Mouse (Mus musculus): Measurements from ENCODE around the gene Slc25a38.

Slc25a38 gene

DNA sequence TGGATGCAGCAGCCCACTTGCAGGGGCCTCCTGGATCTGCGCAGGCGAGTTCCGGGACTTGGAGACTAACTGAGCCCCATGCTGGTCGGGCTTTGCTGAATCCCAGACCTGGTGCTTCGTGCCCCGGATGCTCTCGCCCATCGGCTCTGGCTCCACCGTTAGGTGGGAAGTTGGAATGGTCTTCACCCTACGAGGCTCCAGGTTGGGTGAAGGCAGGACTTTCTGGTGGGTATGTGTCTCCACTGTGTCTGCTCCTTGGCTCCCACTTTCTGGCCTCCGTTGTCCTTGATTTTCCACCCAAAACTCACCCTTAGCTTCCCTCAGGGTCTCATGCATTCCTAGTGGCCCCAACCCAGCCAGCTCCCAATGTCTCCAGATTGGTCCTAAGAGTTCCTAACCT, 25.3 kb downstream of the Slc25a38 start:
- no peak for DNase-seq (ENCODE audit: inconsistent age in 2 of 2, low spot score in 1 of 2)

DNA sequence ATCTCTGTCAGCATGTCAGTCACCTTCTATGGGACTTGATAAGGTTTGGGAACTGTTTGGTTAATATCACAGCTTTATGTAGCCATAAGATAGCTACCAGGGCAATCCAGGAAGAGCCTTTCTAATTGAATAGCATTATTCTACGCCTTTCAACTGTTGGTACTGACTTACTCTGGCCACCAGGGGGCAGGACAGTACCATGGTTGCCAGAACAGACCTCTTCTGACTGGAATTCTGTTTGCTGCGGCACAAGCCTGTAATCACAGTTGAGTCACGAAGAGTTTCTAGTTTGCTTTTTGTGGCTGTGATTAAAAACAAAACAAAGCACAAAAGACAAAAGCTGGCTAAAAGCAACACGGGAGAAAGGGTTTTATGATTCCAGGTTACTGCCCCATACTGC, 30.5 kb downstream of the Slc25a38 start:
- peak; percentile 69 to 90 for DNase-seq (ENCODE audit: inconsistent age in 2 of 2, low spot score in 1 of 2)

DNA sequence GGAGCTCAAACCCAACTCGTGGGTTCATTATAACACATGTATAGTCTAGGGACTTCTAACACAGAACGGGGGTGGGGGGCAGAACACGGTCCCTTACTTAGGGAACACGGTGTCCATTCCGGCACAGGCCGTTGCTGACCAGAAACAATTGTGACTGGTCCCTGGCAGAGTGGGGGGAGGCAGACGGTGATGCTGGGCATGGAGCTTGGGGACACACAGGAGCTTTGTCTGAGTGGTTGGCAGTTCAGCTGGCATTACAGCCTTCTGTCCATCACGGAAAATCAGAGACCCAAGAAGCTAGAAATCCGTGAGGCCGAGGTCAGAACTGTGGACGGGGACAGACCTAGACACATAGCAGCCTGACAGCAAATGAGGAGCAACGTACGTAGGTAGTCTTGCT, 34.3 kb downstream of the Slc25a38 start:
- DNase-seq (ENCODE audit: inconsistent age in 2 of 2, low spot score in 1 of 2), result no peak

DNA sequence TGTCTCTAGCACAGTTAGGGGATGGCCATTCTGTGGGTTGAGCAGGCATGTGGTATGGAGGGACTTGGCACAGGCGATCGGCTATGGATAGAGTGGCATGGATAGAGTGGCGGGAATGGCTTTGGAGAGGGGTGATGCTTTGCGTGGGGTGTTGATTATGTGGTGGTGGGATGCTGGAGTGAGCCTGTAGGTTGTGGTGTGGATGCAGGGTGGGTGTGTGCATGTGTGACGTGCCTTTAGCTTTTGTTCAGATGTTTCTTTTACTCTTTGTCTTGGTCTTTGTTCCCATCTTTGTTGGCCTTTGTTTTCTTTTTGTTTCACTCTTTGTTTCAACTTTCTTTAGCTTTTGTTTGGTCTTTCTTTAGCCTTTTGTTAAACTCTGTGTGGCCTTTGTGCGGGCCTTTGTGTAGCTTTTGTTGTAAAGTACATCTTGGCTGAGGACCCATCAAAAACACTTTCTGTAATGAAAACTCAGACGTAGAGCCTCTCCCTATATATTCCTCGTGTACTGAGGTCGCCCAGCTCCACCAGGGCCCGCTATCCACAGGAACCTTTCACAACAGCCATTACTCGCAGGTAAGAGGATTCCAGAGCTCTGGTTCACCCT, 39.2 kb downstream of the Slc25a38 start, which contains the start of gene Mobp:
TSS of gene Mobp (plus strand) at position 486 of the 607 bp plus-strand sequence.
- DNase-seq (ENCODE audit: inconsistent age in 2 of 2, low spot score in 1 of 2), result no peak

DNA sequence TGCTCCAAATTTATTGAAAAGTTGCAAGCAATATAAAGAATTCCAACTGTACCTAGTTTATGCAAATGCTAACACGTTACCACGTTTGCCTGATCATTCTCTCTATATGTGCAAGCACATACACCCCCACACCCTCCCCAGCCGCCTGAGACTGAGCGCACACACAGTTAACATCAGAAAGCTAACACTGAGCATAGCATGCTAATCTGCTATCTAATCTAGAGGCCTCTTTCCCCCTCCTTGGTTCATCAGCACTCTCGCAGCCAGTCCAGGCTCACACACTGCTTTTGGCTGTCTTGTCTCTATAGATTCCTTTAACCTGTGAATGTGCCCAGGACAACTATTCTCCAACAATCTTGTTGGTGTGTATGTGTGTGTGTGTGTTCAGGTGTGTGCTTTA, 41.0 kb downstream of the Slc25a38 start:
- no peak for DNase-seq (ENCODE audit: inconsistent age in 2 of 2, low spot score in 1 of 2)

DNA sequence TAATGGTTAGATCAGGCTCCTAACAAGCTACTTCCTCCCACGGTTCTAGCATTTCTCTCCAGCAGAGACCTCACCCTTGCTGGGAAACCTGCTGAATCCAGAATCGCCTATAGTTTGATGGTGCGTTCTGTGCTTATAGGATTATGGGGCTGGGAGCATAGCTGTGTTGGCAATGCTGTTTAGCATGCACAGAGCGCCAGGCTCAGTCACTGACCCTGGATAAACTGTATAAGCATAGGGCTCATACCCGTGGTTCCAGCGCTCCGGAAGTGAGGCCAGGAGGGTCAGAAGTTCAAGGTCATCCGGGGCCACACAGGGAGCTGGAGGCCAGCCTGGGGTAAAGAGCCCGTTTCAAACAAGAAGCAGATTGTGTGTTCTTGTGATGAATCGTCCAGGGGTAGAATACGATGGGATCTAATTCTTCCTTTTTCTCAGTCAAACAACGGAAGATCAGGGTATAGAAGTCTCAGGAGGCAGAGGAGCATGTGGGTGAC, 41.8 kb downstream of the Slc25a38 start:
- no peak for DNase-seq (ENCODE audit: inconsistent age in 2 of 2, low spot score in 1 of 2)

DNA sequence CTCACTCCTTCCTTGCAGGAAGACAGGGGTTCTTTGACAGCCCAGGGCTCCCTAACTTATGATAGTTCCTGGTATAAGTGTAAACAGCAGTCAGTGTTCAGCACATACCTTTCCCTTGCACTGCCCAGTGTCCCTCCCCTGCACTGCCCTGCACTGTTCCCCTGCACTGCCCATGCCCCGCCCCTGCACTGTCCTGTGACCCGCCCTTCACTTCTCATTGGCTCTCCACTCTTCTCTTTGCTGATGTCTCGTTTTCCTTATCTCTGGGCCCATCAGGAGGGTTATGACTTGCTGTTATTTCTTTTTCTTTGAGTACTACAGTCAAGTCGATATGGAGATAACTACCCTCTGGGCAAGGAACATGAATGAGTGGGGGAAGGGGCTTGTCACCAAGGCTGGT, 47.9 kb downstream of the Slc25a38 start:
- no peak for DNase-seq (ENCODE audit: inconsistent age in 2 of 2, low spot score in 1 of 2)

DNA sequence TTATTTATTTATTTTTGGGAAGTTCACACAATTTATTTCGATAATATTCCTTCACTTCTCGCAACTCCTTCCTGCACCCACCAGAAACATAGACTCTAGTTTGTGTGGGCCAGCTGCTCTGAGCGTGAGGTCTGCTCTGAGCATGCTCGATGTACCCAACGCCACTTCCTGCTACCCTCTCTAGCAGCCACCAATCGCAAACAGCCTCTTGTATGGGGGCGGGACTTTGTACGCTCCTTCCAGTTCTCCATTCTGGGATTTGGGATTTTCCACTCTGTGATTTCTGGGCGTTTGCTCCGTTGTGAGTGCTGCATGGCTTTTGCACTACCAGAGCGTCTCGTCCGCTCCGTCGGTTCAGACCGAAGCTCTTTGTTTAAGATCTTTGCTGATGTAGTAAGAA, 53.7 kb downstream of the Slc25a38 start:
- DNase-seq (ENCODE audit: inconsistent age in 2 of 2, low spot score in 1 of 2), result no peak

DNA sequence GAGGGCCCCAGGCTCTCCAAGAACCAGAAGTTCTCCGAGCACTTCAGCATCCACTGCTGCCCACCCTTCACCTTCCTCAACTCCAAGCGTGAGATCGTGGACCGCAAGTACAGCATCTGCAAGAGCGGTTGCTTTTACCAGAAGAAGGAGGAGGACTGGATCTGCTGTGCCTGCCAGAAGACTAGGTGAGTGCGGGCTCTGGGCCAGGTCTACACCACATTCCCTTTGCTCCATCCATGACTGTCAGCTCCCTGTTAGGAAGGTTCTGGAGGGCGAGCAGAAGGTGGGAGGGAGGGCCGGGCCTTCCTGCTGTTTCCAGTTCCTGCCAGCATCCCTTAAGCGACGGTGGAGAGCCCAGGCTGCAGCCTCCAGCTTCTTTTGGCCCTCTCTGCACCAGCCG, 57.7 kb downstream of the Slc25a38 start:
- DNase-seq (ENCODE audit: inconsistent age in 2 of 2, low spot score in 1 of 2), result no peak

DNA sequence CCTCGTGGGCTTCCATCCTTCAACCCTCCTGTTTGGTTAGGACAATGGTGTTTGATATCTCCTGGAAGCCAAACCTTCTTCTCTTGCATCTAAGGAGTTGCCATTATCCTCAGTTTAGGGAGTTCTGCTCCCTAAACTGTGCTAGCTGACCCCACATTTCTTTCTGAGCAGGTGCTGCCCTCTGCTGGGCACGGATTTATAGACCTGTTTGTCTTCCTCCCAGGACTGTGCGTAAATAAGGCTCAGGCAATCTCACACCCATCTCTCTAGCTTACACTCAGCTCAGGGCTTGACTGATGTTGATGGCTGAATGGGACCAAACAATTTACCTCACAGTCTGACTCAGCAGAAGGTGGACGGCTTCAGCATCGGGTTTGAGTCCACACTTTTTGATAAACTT, 61.1 kb downstream of the Slc25a38 start:
- peak; percentile 58 to 87 for DNase-seq (ENCODE audit: inconsistent age in 2 of 2, low spot score in 1 of 2)
